Mouse (Mus musculus): Measurements from ENCODE around the gene Pgpep1. TPM values are rescaled to one million over a fixed set of nuclear protein-coding genes. Genes with fewer than 3 reads are reported as not detected.

Pgpep1 gene
- total and polyA plus RNA-seq, 3 experiments, result 12.3 to 30.0 (median 22.9) TPM

DNA sequence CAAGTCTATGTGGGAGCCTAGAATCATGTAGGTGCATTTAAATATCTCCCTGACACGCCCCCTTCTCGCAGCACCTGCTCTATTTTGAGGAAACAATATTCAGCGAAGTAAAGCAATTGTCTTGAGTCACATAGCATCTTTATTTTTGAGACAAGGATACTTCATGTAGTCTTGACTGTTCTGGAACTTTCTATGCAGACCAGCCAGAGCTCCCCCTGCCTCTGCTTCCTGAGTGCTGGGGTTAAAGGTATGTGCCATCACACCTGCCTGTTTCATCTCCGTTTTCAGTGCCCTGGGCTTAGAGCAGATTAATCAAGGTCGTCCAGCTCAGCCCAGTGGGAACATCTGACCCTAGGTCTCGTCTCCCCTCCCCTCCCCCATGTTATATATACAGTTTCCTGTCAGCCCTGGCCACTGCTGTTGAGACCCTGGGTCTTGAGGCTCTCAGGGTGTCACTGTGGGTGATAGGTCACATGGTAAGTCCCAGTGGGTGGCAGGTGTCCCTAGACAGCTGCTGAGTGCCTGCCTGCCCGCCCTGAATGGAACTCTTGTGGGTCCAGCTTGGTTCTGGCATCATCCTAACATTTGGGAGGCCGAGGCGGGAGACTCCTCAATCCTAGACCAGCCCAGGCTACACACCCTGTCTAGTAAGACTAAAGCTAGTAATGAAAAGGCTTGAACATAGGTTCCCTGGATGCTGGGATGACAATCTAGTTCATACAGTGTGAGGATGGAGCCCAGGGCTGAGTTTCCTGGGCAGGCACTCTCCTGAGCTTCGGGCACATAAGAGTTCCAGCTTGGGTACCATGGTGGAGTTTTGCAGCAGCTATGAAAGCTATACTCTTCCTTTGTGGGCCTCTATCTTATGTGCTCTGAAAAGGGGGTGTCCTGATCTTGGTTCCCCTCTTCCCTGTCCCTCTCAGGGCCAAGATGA, 41.1 kb upstream of the Pgpep1 start:
- Histone ChIP-seq H3K4me3 (replicated peaks in 1 of 3; ENCODE audit: low read depth in 2 of 3, low read length in 2 of 3, poor library complexity in 1 of 3) (peak overlapping the region; percentile 80 to 99 (median 82)), H3K4me1 (ENCODE audit: control insufficient read depth in 1 of 2, insufficient read depth in 2 of 2) (peaks cover 8 to 36% of the 10 kb centered on the region in 2 experiments), H3K9ac (ENCODE audit: insufficient read depth, low read depth) (peak overlapping the region; percentile 65), H3K27ac (ENCODE audit: insufficient read depth, low read depth) (peak overlapping the region; percentile 1; the same call in 1 of the 2 replicates), H3K79me2 (replicated peaks; ENCODE audit: control insufficient read depth, extremely low read depth, insufficient read depth, poor library complexity, severe bottlenecking) (peaks cover 23% of the 10 kb centered on the region), H3K4me2 (ENCODE audit: insufficient read depth, low read depth, poor library complexity, severe bottlenecking) (peak overlapping the region; percentile 86), H3K36me3 (replicated peaks in 1 of 2; ENCODE audit: control insufficient read depth in 1 of 2, insufficient read depth in 1 of 2, low read length in 1 of 2) (peaks cover 0 to 31% of the 10 kb centered on the region in 2 experiments), H3K9me3 (replicated peaks; ENCODE audit: low read length) (no peaks in the 10 kb centered on the region), H3K27me3 (replicated peaks) (no peaks in the 10 kb centered on the region)
- DNase-seq (ENCODE audit: extremely low read depth), result peak; percentile 37
- TF ChIP-seq RAD21 (IDR thresholded peaks at IDR 0.05; ENCODE audit: low read depth, low read length), result no peak
- no peak for TF ChIP-seq TBP (conservative IDR thresholded peaks at IDR 0.05; ENCODE audit: low read depth, low read length)
- TF ChIP-seq USF1 (IDR thresholded peaks at IDR 0.05; ENCODE audit: low read depth, low read length), result no peak
- no peak for TF ChIP-seq ZKSCAN1 (IDR thresholded peaks at IDR 0.05; ENCODE audit: borderline replicate concordance, low read depth, low read length)
- TF ChIP-seq CHD2 (IDR thresholded peaks at IDR 0.05; ENCODE audit: low read length), result 0 out of 2 replicates have a peak, but pooled peaks have one; percentile 29
- TF ChIP-seq ETS1 (conservative IDR thresholded peaks at IDR 0.05; ENCODE audit: low read depth, low read length), result 0 out of 2 replicates have a peak, but pooled peaks have one; percentile 24
- no peak for TF ChIP-seq EP300 (IDR thresholded peaks at IDR 0.05; ENCODE audit: low read length)
- peak; percentile 55; the same call in 1 of the 2 replicates for TF ChIP-seq POLR2A (IDR thresholded peaks at IDR 0.05; ENCODE audit: low read depth, low read length)
- TF ChIP-seq IRF4 (IDR thresholded peaks at IDR 0.05; ENCODE audit: low read depth, low read length), result no peak
- TF ChIP-seq MXI1 (IDR thresholded peaks at IDR 0.05; ENCODE audit: low read depth, low read length), result no peak
- no peak; the same call in 1 of the 2 replicates for TF ChIP-seq SMC3 (IDR thresholded peaks at IDR 0.05; ENCODE audit: low read depth, low read length)
- TF ChIP-seq UBTF (IDR thresholded peaks at IDR 0.05; ENCODE audit: low read depth, low read length), result no peak
- TF ChIP-seq TCF12 (IDR thresholded peaks at IDR 0.05; ENCODE audit: low read depth, low read length), result no peak
- TF ChIP-seq MAX (IDR thresholded peaks at IDR 0.05; ENCODE audit: low read length), result 0 out of 2 replicates have a peak, but pooled peaks have one; percentile 21
- TF ChIP-seq CTCF (conservative IDR thresholded peaks at IDR 0.05 in 1 of 2, IDR thresholded peaks at IDR 0.05 in 1 of 2; ENCODE audit: low read depth in 2 of 2, low read length in 2 of 2), result no peak
- no peak for TF ChIP-seq USF2 (conservative IDR thresholded peaks at IDR 0.05; ENCODE audit: low read depth, low read length)
- no peak for TF ChIP-seq ZNF384 (IDR thresholded peaks at IDR 0.05; ENCODE audit: low read depth, low read length)
- 0 out of 2 replicates have a peak, but pooled peaks have one; percentile 16 for TF ChIP-seq HCFC1 (IDR thresholded peaks at IDR 0.05; ENCODE audit: low read depth, low read length)
- no peak for TF ChIP-seq CHD1 (IDR thresholded peaks at IDR 0.05; ENCODE audit: low read depth, low read length)
- no peak for TF ChIP-seq RCOR1 (conservative IDR thresholded peaks at IDR 0.05; ENCODE audit: low read depth, low read length)
- peak; percentile 18 for TF ChIP-seq ZMIZ1 (IDR thresholded peaks at IDR 0.05; ENCODE audit: low read depth, low read length)
- no peak for TF ChIP-seq JUN (IDR thresholded peaks at IDR 0.05; ENCODE audit: insufficient read depth, low read depth, low read length)
- no peak for TF ChIP-seq JUND (conservative IDR thresholded peaks at IDR 0.05; ENCODE audit: low read depth, low read length)
- TF ChIP-seq NELFE (IDR thresholded peaks at IDR 0.05; ENCODE audit: low read depth, low read length), result no peak
- TF ChIP-seq POLR2AphosphoS2 (IDR thresholded peaks at IDR 0.05; ENCODE audit: low read depth, low read length), result peak; percentile 79
- TF ChIP-seq KAT2A (IDR thresholded peaks at IDR 0.05; ENCODE audit: insufficient replicate concordance, low read length), result no peak
- dilution Hi-C loops (cut with MboI; ENCODE audit: extremely low pct_ligation_motif_present, extremely low pct_unique_long_range_greater_than_20kb, low sequenced_read_pairs), result no loop called here
- in situ Hi-C loops (cut with MboI; ENCODE audit: low pct_ligation_motif_present, low pct_unique_long_range_greater_than_20kb, low sequenced_read_pairs), result no loop called here
